Mouse (Mus musculus): ENCODE results near the gene Rtp2.
A peak's percentile ranks its signal among the peaks of the same experiment; 100 is the strongest.
"Not testable (repeated sequence)": the region's sequence is repeated elsewhere in the genome, so short reads cannot be mapped to it uniquely, and the experiment has no call there.

The Rtp2 gene

DNA sequence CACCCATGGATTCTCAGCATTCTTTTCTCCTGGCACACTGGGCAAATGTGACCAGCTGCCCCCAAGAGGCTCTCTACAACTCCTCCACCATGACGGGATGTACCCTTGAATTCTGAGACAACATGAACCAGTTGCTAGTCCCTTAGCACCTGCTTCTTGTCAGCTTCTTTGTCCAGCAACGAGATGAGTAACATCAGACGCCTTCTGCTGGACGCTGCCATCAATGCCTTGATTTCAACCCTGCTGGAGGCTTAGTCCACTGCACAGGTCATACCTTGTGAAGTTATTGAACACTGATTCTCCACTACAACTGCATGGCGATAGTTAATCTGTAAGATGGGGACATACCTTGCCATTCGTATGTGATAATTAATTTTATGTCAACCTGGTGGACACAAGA is 15.5 kb upstream of the Rtp2 start:
- DNase-seq = no peak

DNA sequence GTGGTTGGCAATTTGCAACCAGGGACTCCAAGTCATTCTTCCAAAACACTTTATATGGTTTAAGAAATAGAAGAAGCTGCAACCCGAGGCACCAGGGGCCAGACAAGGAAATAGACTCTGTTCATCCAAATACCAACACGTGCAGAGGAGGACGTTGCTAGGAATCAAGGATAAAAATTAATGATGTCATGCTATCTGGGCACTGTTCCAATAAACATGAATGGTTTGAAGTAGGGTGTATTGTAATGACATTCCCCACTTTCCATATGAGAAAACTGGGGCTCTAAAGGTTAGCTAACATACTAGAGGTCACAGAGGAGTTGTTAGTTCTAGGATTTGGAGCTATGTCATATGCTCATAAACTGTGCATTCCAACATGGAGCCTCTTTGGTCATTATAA is 12.6 kb upstream of the Rtp2 start:
- no peak for DNase-seq

DNA sequence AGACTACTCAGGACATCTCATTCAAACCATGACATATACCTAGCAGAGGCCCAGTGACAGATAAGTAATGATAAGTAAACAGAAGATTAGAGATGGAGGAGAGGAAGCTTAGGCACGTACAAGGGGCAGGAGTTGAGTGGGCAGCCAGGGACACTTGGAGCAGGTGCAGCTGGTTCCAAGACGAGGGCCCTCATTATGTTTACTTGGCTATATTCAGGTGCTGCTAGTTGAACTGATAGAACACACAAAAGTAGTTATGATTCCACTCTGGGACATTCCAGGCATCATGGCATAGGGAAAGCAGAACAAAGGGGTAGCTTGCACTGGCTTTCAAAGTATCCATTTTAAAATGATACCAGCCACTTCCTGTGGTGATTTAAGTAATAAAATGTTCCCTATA is 2.2 kb upstream of the Rtp2 start:
- no peak for DNase-seq

DNA sequence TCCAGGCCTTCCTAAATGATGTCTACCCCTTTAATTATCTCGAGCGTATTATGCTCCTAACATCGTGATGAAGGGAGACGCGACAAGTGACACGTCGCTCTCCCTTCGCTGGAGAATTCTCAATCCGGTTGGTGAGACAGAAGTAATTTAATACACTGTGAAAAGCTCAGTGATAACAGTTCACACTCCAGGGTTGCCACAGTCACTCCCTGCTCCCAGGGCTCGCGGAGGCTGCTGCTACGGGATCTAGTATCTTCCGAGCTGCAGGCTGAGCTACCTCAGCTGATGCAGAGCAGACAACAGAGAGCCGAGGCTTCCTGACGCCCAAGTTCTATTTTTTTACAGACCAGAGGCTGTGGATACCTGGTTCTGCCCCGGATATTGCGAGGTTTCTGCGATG is 919 bp downstream of the Rtp2 start:
- DNase-seq = no peak

DNA sequence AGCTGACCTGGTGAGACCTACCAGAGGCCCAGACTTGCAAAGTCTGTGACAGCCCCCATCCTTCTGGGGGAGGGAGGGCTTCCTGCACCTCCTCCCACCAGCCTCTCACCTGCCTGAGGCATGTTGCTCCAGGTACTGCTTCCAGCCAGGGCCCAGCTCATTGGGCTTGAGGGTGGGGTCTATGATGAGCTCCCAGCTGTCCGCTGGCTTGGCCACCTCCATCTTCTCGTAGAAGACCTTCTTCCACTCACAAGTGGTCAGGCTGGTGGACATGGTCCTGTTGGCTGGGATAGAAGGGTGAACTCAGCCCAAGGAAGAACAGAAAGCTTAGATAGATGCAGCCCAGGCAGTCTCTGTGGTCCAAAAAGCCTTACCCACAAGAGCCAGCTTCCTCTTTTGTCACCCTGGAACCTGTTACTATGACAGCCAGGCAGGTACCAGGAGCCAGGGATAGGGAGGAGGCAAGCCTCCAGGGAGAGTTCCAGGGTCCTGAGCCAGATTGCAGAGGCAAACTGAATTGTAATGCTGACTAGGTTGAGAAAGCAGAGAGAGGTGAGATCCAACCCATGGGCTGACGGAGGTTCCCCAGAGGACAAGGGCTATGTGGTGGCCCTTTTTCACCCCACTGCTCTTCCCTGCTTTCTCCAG is 1.6 kb downstream of the Rtp2 start:
- no peak for DNase-seq

DNA sequence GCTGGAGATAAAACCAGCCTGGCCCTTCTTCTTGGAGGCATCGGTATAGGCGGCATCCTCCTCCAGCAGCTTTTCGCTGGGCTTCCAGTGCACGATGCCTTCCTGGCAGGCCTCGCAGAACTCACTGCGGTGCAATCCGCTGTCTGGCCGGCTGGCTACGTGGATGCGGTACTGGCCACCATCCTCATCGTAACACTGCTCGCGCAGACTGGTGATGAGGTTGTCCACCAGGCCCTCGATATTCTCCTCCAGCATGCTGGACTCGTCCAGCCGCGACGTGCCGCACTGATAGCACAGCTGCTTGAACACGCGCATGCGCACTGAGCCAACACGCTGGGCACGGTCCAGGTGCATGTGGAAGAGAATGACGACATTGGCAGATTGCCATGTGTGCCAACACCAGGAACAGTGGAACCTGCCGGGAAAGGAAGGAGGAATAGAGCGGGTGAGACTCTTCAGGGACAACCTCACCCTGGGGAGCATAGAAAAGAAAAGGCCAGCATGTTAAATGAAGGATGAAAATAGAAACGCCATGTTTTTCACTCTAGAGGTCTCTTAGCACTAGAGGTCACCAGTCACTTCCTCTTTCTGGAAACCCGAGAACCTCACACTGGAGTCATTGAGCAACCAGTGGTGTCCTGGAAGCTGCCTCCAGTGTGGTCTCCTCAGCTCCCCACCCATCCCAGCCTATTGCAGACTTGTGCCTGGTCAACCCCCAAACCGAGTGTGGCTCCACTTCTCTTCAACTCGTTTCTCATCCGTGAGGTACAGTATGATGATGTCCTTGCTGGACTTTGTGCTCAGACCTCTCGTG is 4.7 kb downstream of the Rtp2 start:
- no peak for DNase-seq

DNA sequence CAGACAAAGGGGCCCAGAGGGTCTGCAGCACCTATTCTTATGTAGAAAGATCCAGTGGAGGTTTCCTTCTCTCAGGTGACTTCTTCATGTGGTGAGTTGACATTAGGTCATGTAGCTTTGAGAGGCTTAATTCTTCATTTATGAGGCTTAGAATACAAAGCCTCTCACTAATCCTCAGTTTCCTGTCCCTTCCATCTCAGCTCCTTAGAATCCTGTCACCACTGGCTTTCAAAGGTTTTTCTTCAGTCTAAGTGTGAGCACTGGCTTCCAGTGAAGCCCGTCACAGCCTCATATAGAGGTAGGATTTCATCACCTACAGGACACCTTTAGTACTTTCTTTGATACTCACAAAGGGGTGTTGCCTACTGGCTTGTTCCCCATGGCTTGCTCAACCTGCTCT is 9.3 kb downstream of the Rtp2 start:
- no peak for DNase-seq

DNA sequence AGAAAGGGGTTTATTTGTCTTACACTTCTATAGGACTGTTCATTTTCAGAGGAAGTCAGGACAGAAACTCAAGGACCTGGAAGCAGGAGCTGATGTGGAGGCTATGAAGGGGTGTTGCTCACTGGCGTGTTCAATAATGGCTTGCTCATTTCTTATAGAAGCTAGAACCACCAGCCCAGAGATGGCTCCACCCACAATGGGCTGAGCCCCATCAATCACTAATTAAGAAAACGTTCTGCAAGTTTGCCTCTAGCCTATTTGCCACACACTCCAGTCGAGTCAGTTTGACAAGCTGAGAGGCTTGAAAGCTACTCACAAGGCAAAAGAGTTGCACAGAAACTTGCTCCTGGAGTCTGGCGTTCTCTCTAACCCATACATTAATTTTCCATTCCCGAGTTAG is 10.5 kb downstream of the Rtp2 start:
- no peak for DNase-seq

DNA sequence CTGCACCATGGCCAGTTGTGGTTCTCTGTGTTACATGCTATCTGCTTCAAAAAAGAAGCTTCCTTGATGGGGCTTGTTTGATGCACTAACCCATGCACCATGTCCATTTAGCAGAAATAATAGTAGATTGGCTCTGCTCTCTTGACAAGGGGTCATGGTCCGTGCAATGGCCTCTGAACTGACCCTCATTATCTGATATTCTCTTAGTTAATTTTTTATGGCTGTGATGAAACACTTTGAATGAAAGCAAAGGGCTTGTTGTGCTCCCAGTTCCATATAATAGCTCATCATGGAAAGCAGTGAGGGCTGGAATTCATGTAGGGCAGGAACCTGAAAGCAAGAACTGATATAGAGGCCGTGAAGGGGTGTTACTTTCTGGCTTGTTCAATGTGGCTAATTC is 12.8 kb downstream of the Rtp2 start:
- no peak for DNase-seq

DNA sequence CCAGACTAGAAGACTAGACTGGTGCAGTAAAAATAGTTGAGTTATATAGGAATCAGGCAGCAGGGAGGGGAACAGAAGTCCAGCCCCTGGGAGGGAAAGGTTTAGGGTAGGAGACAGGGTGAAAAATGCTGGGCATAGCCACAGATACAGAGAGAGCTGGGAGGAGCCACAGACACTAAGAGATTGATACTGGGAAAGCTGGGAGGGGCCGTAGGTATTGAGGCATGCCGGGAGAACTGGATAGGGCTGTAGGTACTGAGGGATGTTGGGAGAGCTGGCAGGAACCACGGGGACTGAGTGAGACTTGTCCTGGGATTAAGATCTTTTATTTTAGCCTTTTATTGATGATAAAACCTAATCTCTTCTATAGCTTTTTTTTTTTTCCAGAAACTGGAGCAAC is 18.8 kb downstream of the Rtp2 start:
- DNase-seq = no peak

DNA sequence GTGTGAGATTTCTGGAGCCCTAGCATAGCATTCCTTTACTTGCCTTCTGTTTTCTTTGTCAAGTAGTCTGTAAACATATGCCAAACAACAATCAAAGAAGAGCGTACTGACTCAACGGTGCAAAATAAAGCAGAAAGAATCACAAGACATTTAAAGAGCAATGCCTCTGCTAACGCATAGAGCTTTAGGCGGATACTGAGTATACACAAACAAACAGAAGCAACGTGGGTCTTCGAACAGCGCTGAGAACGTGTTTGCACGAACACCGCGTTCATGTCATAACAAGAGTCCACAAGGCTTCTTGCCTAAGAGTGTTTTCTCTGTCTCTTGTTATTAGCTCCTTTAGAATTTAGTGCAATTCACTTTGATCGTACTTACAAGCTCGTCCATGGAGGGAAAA is 19.5 kb downstream of the Rtp2 start:
- DNase-seq = no peak

DNA sequence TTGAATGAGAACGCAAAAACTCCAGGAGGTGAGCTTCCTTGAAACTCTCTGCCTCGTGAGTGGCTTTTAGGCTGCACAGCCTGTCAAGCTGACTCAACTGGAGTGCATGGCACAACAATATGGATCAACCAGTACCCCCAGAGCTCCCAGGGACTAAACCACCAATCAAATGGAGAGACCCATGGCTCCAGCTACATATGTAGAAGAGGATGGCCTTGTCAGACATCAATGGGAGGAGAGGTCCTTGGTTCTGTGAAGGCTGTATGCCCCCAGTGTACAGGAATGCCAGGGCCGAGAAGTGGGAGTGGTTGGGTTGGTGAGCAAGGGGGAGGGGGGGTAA is 23.2 kb downstream of the Rtp2 start:
- not testable (repeated sequence) for DNase-seq

DNA sequence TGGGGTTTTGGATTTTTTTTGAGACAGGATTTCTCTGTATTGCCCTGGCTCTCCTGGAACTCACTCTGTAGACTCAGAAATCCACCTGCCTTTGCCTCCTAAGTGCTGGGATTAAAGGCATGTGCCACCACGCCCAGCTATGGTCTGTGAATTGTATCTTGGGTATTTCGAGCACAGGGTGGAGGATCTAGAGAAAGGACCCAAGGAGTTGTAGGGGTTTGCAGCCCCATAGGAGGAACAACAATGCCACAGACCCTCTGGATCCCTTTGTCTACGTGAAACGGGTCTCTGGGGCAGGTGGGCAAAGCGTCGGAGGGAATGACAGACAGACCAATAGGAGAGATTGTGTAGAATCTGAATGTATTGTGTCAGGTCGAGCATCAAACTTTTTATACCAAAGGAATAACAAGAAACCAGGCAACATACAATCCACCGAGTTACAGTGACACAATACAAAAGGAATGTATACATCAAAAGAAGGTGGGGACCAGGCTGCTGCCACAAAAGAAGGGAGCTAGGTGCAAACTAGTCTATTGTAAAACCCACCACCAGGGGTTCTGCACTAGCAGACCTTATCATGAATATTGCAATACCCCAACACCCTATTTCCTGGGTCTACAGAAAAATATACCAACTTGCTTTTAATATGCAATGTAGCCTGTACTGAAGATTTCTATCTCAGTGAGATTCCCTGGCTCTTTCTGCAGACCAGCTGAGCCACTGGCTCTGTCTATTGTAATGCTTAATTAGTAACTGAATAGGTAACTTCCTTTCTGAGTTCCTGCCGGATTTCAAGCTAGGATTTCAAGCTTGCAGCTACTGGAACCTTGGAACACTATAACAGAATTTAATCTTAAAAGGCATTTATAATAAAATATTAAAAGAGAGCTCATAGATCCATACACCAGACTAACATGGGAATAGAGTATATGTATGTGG is 23.8 kb downstream of the Rtp2 start:
- DNase-seq = not testable (repeated sequence)

DNA sequence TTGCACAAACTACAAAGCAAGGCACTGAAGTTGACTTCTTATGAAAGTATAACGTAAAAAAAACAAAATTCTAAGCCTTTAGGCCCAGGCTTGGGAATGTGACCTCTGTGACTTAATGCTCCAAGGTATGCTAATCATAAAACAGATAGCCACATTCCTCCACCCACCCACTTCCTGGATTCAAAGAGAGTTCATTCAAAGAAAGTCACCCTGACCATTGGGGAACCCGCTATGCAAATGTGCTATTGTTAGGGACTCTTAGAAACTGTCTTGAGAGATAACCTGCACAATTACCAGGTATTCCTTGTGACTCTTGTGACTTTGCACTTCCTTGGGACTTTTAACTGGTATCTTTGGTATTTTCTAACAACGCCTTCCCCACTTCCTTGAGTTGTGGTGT is 25.6 kb downstream of the Rtp2 start:
- not testable (repeated sequence) for DNase-seq

DNA sequence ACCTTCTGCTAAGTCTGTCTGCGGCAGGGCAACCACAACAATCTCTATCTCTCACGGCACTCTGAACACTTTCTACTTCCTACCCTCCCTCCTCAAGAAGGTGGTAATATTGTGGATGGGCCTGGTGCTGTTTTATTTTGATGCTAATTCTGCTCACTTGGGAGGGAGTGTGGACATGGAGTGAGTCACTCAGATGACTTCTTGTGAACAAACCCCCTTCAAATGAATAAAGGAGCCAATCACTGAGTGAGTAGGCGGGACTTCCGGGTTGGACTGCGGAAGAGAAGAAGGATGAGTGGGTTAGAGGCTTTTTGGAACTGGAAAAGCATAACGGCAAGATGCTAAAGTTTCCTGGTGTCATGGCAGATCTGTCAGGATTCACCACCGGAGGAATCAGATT is 30.8 kb downstream of the Rtp2 start:
- no peak for DNase-seq

DNA sequence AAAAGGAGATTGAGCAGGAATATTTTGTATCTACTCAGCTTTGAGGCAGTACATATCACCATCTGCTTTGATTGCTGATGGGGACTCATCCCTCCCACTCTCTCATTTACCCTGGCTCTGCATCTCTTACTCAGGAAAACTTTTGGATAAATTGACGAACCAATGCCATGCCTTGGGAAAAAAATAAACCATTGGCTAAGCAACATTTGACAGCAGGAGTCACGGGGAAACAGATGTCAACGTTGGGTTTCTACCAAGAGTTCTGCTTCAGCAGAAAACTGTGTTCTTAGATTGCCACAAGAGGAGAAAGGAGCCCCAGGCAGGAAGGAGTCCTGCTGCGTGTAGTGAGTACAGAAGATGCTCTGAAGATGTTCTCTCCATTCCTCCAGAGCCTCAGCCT is 32.1 kb downstream of the Rtp2 start:
- DNase-seq = no peak

DNA sequence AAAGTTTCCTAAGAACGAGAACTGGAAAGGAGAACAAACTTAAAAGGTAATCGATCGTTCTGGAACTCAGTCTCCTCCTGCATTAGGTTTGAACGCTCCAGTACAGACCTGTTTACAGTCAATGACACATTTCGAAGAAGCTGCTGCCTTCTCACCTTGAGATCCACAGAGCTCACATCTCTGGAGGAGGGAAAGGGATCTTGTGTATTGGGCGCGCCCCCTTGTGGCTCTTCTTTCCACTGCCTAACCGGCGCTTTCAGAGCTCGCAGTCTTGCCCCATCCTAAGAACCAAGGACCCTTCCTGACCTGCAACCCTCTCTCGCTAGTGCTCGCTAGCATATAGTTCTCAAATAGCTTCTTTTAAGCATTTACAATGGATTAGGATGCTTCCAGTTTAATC is 33.4 kb downstream of the Rtp2 start:
- DNase-seq = peak; percentile 63

DNA sequence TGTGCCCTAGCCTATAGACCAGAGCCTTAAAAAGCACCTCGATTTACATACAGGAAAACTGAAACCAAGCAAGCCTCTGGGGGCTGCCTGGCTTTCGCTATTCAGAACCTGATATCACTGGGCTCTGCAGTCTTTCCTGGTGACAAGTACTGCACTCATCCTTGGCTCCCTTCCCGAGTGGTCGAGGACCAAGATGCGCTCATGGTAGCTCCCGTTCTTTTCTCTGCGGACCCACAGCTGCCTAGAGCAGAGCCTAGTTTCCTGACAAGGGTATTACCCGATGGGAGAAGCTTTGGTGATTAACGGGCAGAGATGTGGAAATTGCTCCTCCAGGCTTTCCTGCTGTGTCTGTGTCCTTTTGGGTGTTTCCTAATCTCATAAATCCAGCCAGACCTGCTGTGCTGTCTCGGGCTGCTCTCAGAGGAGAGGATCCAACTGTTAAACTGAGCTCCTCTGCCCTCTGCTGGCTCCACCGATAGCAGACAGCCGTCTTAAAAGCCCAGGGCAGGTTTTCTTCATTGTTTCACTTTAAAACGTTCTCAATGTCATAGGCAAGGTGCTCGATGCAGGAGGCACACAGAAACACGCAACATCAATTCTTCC is 34.1 kb downstream of the Rtp2 start:
- peak; percentile 56 for DNase-seq

DNA sequence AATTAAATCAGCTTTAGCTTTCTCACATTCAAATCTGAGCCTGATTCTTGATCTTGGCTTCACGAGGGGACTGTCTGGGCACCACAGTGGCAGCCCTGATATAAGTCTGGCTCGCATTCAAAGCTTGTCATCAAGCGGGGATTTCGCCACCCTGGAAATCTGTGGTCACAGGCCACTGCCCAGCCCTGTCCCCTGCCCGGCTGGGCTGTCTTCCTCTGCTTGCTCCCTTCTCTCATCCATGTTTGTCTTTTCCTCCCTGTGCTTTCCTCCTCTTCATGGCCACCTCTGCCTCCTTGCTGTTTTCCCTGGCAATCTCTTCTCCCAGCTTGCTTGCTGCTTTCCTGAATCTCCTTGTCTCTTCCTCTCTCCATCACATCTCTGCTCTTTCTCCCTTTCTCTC is 34.7 kb downstream of the Rtp2 start:
- DNase-seq = no peak

DNA sequence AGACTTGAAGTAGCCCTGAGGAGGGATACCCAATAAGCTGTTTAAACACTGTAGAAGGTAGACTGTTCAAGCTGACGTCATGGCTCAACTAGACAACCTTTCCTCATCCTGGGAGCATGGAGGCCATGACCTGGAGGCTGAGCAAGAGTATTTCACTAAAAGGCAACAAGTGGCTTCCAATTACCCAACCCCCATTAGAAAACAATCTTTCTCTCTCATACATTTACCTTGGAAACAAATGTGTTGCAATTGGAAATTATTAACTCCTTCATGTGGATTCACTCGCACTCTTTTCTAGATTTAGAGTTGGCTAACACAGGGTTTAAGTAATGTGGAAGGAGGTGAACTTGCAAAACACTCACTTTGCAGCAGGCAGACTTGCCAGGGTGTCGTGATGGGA is 37.1 kb downstream of the Rtp2 start:
- DNase-seq = no peak

DNA sequence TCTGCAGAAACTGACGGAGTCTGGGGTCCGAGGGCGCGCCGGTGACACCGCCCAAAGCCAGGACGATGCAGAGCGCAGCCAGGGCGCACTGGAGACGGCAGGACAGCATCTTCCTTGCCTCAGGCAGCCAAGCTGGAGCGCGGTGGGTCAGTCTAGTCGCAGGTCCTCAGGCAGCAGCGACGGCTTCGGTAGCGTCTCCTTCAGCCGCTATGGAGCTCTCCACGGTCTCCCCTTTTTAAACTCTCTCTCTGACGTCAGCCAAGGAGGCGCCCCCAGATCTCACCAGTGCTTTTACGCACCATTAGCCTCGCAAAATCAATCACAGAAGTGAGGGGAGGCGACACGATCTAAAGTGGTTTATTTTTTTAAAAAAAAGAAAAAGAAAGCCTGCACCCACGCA is 41.6 kb downstream of the Rtp2 start, which contains the start of gene Sst:
Sst (minus strand) TSS at position 323 of the 400 bp plus-strand sequence.
- DNase-seq = no peak

DNA sequence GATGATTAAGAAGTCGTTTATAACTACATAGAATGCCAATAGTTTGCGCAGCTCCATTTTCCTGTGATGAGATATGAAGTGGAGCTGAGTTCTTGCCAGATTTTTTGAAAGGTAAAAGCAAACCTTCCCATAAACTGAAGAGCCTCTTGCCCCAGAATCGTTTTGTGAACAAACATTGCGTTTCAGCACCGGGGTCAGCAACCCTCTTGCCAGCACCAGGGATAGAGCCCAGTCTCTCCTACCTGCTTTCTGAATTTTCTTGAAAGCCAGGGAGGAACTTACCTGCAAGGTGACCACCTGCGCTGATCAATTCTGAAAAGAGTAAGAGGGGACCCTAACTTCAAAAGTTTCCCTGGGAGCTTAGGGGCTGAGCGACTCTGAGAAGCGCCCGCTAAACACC is 42.0 kb downstream of the Rtp2 start:
- DNase-seq = no peak

DNA sequence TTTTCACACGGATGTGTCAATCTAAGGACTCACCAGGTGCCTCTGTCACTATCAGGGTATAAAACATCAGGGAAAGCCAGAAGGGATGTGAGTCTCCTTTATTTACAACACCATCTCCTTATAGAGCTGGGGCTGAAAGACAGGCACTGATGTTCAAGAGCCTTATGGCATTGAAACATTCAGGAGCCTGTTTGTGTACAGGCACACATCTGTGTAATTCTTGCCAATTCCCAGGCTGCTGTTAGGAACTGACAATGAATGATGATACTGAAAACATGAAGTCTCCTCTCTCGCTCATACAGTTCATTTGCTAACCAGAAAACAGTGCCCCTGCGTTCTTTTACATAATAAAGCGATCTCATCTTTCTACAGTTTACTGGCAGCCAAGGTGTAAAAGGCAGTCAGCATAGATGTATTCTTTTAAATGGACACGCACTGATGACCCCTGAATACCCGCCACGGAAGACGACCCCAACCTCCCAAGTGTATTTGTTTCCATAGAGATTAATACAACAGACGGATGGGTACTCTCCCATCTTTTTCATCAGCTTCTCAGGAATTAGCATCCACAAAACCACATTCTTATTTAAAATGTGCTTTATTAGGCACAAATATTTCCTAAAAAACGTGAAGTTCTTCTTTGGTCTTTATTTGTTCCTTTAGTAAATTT is 44.1 kb downstream of the Rtp2 start:
- no peak for DNase-seq
